ENCODE assay signal across 11 mouse cellular contexts in the genomic region with DNA sequence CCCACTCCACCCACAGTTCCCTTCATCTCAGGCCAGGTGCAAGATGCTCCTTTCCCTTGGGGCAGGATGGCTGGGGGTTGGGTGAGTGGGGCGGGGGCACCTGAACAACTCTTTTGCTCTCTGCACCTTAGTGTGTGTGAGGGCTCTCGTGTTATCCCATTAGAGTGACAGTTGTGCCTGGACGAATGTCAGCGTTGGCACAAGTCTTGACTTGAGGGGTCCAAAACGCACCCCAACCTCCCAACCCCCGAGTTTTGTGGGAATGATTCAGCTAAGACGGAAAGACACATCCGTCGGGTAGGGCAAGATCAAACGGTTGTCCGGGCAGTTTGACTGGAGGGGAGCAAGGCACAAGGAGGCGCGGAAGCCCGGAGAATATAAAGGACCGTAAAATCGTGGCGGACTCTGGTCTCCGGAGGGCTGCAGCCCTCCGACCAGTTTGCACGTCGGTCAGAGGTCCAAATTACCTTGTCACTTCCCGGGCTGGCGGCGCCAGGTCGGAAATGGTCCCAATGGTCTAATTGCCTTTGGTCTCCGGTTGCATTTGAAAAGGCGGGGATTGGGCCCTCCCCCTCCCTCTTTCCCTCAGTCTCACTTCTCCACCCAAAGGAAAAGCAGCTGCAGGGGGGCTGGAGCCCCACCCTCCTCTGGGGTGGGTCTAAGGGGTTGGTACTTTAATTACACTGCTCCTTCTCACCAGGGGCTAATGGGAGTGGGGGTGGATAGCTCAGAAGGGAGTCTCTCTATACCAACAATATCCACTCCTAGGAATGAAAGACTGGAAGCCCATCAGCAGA. TPM values are rescaled to one million over a fixed set of nuclear protein-coding genes. Genes with fewer than 3 reads are reported as not detected.
DNase-seq lines count a peak whose midpoint lies in the region; ATAC-seq lines count a peak whose summit lies in the region.
"Had no signal": no experiment of that assay in that cellular context is flagged by ENCODE, and none has a peak within 500 bp of the region (broad histone marks: within the 10 kb centered on the region; RNA-seq: fewer than 3 reads in every experiment).

No protein-coding gene starts in this region.

- no peak overlapping the region for H3K4me2 ChIP-seq in midbrain, embryonic 15.5 days
- peak overlapping the region; percentile 58 for H3K4me2 ChIP-seq in limb, embryonic 11.5 days (ENCODE audit: low read depth, severe bottlenecking)
- H3K4me2 ChIP-seq in stomach, embryonic 15.5 days, result peak overlapping the region; percentile 22; the same call in 1 of the 2 replicates
- H3K4me2 ChIP-seq in forebrain, embryonic 11.5 days (ENCODE audit: low read depth, low read length, severe bottlenecking), result no peak overlapping the region

- no peaks in the 10 kb centered on the region for H3K9me3 ChIP-seq in midbrain, embryonic 10.5 days (replicated peaks)
- no peaks in the 10 kb centered on the region for H3K9me3 ChIP-seq in midbrain, embryonic 15.5 days
- H3K9me3 ChIP-seq in limb, embryonic 11.5 days (ENCODE audit: control insufficient read depth, low read length), result no peaks in the 10 kb centered on the region
- H3K9me3 ChIP-seq in stomach, embryonic 15.5 days, result no peaks in the 10 kb centered on the region
- no peaks in the 10 kb centered on the region for H3K9me3 ChIP-seq in forebrain, embryonic 11.5 days (ENCODE audit: control insufficient read depth, low read length)

- H3K27ac ChIP-seq in midbrain, embryonic 10.5 days (replicated peaks), result no peak overlapping the region
- no peak overlapping the region for H3K27ac ChIP-seq in midbrain, embryonic 15.5 days
- H3K27ac ChIP-seq in limb, embryonic 11.5 days (replicated peaks; ENCODE audit: low read depth, low read length), result peak overlapping the region; percentile 84
- no peak overlapping the region for H3K27ac ChIP-seq in stomach, embryonic 15.5 days
- H3K27ac ChIP-seq in forebrain, embryonic 11.5 days (ENCODE audit: low read depth, low read length), result no peak overlapping the region
- H3K27ac ChIP-seq: macrophage had no signal

- 0 out of 2 replicates have a peak overlapping the region, but pooled peaks have one; percentile 14 for H3K4me3 ChIP-seq in midbrain, embryonic 10.5 days
- H3K4me3 ChIP-seq in midbrain, embryonic 15.5 days, result no peak overlapping the region
- peak overlapping the region; percentile 42 for H3K4me3 ChIP-seq in limb, embryonic 11.5 days (ENCODE audit: low read depth, low read length)
- H3K4me3 ChIP-seq in stomach, embryonic 15.5 days (replicated peaks), result no peak overlapping the region
- no peak overlapping the region for H3K4me3 ChIP-seq in forebrain, embryonic 11.5 days (ENCODE audit: low read depth, low read length)

- peaks cover 32% of the 10 kb centered on the region for H3K4me1 ChIP-seq in midbrain, embryonic 10.5 days
- peaks cover 13% of the 10 kb centered on the region for H3K4me1 ChIP-seq in midbrain, embryonic 15.5 days
- H3K4me1 ChIP-seq in limb, embryonic 11.5 days (ENCODE audit: control insufficient read depth, insufficient read depth, low read length), result peaks cover 31% of the 10 kb centered on the region
- H3K4me1 ChIP-seq in stomach, embryonic 15.5 days, result peaks cover 32% of the 10 kb centered on the region
- peaks cover 4% of the 10 kb centered on the region; the same call in 1 of the 2 replicates for H3K4me1 ChIP-seq in forebrain, embryonic 11.5 days (replicated peaks; ENCODE audit: control insufficient read depth, insufficient read depth, low read length)

- WGBS in midbrain, embryonic 10.5 days, result 1% methylated on average over 27 of the region's 27 CpGs
- under 1% methylated on average over 27 of the region's 27 CpGs for WGBS in midbrain, embryonic 15.5 days
- under 1% methylated on average over 27 of the region's 27 CpGs for WGBS in limb, embryonic 11.5 days
- under 1% methylated on average over 27 of the region's 27 CpGs for WGBS in stomach, embryonic 15.5 days
- WGBS in forebrain, embryonic 11.5 days, result under 1% methylated on average over 27 of the region's 27 CpGs

- H3K9ac ChIP-seq in midbrain, embryonic 15.5 days, result no peak overlapping the region
- peak overlapping the region; percentile 56 for H3K9ac ChIP-seq in limb, embryonic 11.5 days (ENCODE audit: low read length)
- no peak overlapping the region for H3K9ac ChIP-seq in stomach, embryonic 15.5 days
- H3K9ac ChIP-seq in forebrain, embryonic 11.5 days (ENCODE audit: low read length), result no peak overlapping the region

- peak; percentile 9 to 11 for DNase-seq in cerebellum, postnatal 14 days
- no peak for DNase-seq in cerebellum, adult 9-11 months
- peak; percentile 49 for DNase-seq in midbrain, embryonic 10.5 days (ENCODE audit: low spot score)
- no peak for DNase-seq in limb, embryonic 11.5 days (ENCODE audit: low spot score)
- no peak for DNase-seq in gastrocnemius, postnatal 10 days
- no peak for DNase-seq in forebrain, embryonic 11.5 days (ENCODE audit: low spot score)
- DNase-seq: cerebellum, adult 9-10 months had no signal

- no peak for ATAC-seq in midbrain, embryonic 15.5 days (replicated peaks)
- no peak for ATAC-seq in limb, embryonic 11.5 days (ENCODE audit: insufficient number of reproducible peaks, low FRiP score, low TSS enrichment, low read depth)
- ATAC-seq in stomach, embryonic 15.5 days (ENCODE audit: insufficient read depth, low FRiP score, low read depth), result no peak
- ATAC-seq in forebrain, embryonic 11.5 days (replicated peaks; ENCODE audit: low FRiP score), result no peak

- H3K36me3 ChIP-seq in midbrain, embryonic 10.5 days, result no peaks in the 10 kb centered on the region
- no peaks in the 10 kb centered on the region for H3K36me3 ChIP-seq in midbrain, embryonic 15.5 days (replicated peaks)
- H3K36me3 ChIP-seq in limb, embryonic 11.5 days (ENCODE audit: control insufficient read depth, insufficient read depth, low read length), result no peaks in the 10 kb centered on the region
- no peaks in the 10 kb centered on the region for H3K36me3 ChIP-seq in stomach, embryonic 15.5 days
- H3K36me3 ChIP-seq in forebrain, embryonic 11.5 days (ENCODE audit: control insufficient read depth, insufficient read depth, low read length), result no peaks in the 10 kb centered on the region

- H3K27me3 ChIP-seq in midbrain, embryonic 10.5 days (ENCODE audit: low read depth, poor library complexity, severe bottlenecking), result peaks cover 100% of the 10 kb centered on the region
- peaks cover 95% of the 10 kb centered on the region for H3K27me3 ChIP-seq in midbrain, embryonic 15.5 days (replicated peaks)
- H3K27me3 ChIP-seq in limb, embryonic 11.5 days (ENCODE audit: control insufficient read depth, insufficient read depth, low read length), result peaks cover 83% of the 10 kb centered on the region
- peaks cover 94% of the 10 kb centered on the region for H3K27me3 ChIP-seq in stomach, embryonic 15.5 days (replicated peaks)
- peaks cover 98% of the 10 kb centered on the region for H3K27me3 ChIP-seq in forebrain, embryonic 11.5 days (ENCODE audit: control insufficient read depth, insufficient read depth, low read length)

RNA-seq across cellular contexts. Expression of gene Evx1, which starts 1.2 kb away (rescaled TPM):
- 0.15 and 0.29 TPM in 2 replicates for polyA plus RNA-seq in midbrain, embryonic 10.5 days (2016; fragmentation: Nextera tagmentation; extraction: Ambion mirVana)
- polyA plus RNA-seq in midbrain, embryonic 15.5 days (2015; fragmentation: Nextera tagmentation; extraction: Ambion mirVana), result 0.97 and 1.6 TPM in 2 replicates
- 3.8 and 5.1 TPM in 2 replicates for polyA plus RNA-seq in limb, embryonic 11.5 days (2014; fragmentation: Nextera tagmentation; extraction: Ambion mirVana)
- polyA plus RNA-seq in stomach, embryonic 15.5 days (2015; fragmentation: Nextera tagmentation; extraction: Ambion mirVana), result 0.05 TPM in 1 of 2 replicates, not detected in the other
- total RNA-seq in gastrocnemius, postnatal 10 days (2021), result not detected
- not detected in 2 replicates for polyA plus RNA-seq in forebrain, embryonic 11.5 days (2014; fragmentation: Nextera tagmentation; extraction: Ambion mirVana)
- total RNA-seq: left cerebral cortex, postnatal 36 days had no signal
- polyA plus RNA-seq: macrophage had no signal

RNA-seq across cellular contexts. Expression of gene Hoxa13, which starts 53.8 kb away (rescaled TPM):
- polyA plus RNA-seq in midbrain, embryonic 10.5 days (2016; fragmentation: Nextera tagmentation; extraction: Ambion mirVana), result not detected in 2 replicates
- polyA plus RNA-seq in midbrain, embryonic 15.5 days (2015; fragmentation: Nextera tagmentation; extraction: Ambion mirVana), result not detected in 2 replicates
- polyA plus RNA-seq in limb, embryonic 11.5 days (2014; fragmentation: Nextera tagmentation; extraction: Ambion mirVana), result 25.1 and 29.7 TPM in 2 replicates
- 0.15 TPM in 1 of 2 replicates, not detected in the other for polyA plus RNA-seq in stomach, embryonic 15.5 days (2015; fragmentation: Nextera tagmentation; extraction: Ambion mirVana)
- 1 to 10 TPM; 1.3 to 1.6 TPM for total RNA-seq in gastrocnemius, postnatal 10 days (2021)
- not detected in 2 replicates for polyA plus RNA-seq in forebrain, embryonic 11.5 days (2014; fragmentation: Nextera tagmentation; extraction: Ambion mirVana)
- total RNA-seq: left cerebral cortex, postnatal 36 days had no signal
- polyA plus RNA-seq: macrophage had no signal

Comparison
In these comparisons a context has a peak if more than half of its experiments do, and no peak if none do; other contexts are left out.
1. DNase-seq: peak in cerebellum, postnatal 14 days (2 of 2) and midbrain, embryonic 10.5 days (single experiment); none in cerebellum, adult 9-11 months (single experiment), limb, embryonic 11.5 days (single experiment), gastrocnemius, postnatal 10 days (single experiment) and forebrain, embryonic 11.5 days (single experiment).
2. H3K4me3 ChIP-seq: peak in midbrain, embryonic 10.5 days (single experiment) and limb, embryonic 11.5 days (single experiment); none in midbrain, embryonic 15.5 days (single experiment), stomach, embryonic 15.5 days (single experiment) and forebrain, embryonic 11.5 days (single experiment).
3. H3K4me2 ChIP-seq: peak in limb, embryonic 11.5 days (single experiment) and stomach, embryonic 15.5 days (single experiment); none in midbrain, embryonic 15.5 days (single experiment) and forebrain, embryonic 11.5 days (single experiment).
4. RNA of gene Hoxa13, which starts 53.8 kb away (polyA plus RNA-seq): 25.1 to 29.7 TPM in limb, embryonic 11.5 days; not detected in forebrain, embryonic 11.5 days, 0.15 TPM in stomach, embryonic 15.5 days, not detected in midbrain, embryonic 10.5 days and not detected in midbrain, embryonic 15.5 days; every median in the first group is over 10 times any median in the second.